17 mouse cellular contexts compared by ENCODE assay signal in the genomic region with DNA sequence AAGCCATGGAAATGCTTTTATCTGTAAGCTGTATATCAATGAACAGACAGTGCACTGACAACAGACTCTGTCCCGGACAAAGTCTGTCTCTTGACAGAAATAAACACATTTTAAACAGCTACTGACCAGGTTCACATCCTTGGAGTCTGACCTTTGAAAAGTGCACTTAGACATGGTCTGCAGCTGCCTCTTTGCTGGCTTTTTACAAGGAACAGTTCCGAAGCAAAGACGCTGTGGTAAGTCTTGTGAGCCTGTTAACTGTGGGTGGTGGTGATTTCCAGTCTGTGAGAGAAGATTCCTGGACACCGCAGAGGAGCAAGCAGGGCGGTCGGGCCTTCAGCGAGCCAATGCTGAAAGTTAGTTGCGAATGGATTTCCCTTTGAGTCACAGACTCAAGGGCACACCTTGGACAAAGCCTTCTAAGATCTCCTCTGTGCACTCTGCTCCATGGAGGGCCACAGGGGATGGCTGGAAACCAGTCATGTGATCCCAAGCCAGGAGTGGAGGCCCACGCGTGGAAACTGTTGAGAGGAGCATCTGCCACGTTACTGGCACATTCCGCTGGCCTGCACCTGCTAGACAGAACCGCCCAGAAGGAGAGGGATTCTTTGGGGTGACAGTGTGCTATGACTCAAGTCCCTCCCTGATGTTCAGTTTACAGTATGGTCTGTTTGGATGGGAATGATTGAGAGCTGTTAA. TPM values are rescaled to one million over a fixed set of nuclear protein-coding genes. Genes with fewer than 3 reads are reported as not detected.
A peak's percentile ranks its signal among the peaks of the same experiment; 100 is the strongest.
DNase-seq lines count a peak whose midpoint lies in the region; ATAC-seq and TF ChIP-seq lines count a peak whose summit lies in the region.
"Had no signal": no experiment of that assay in that cellular context is flagged by ENCODE, and none has a peak within 500 bp of the region (broad histone marks: within the 10 kb centered on the region; RNA-seq: fewer than 3 reads in every experiment).

No protein-coding gene starts in this region.

- DNase-seq in hindbrain, embryonic 10.5 days (ENCODE audit: low spot score), result no peak
- no peak for DNase-seq in embryonic facial prominence, embryonic 10.5 days (ENCODE audit: low spot score)
- peak; percentile 47 for DNase-seq in kidney, postnatal 14 days
- no peak for DNase-seq in heart, postnatal 14 days
- DNase-seq: cerebellum, adult 18-20 months; gastrocnemius, postnatal 10 days; heart, adult 2 months; layer of hippocampus, postnatal 36 days; retina, postnatal 1 day; thymus, postnatal 36 days had no signal

- no peaks in the 10 kb centered on the region for H3K9me3 ChIP-seq in hindbrain, embryonic 10.5 days
- H3K9me3 ChIP-seq in hindbrain, embryonic 13.5 days, result no peaks in the 10 kb centered on the region
- no peaks in the 10 kb centered on the region for H3K9me3 ChIP-seq in E14TG2a.4 (ENCODE audit: low read length)
- H3K9me3 ChIP-seq in embryonic facial prominence, embryonic 10.5 days, result no peaks in the 10 kb centered on the region
- H3K9me3 ChIP-seq: embryonic facial prominence, embryonic 12.5 days; hindbrain, embryonic 15.5 days; midbrain, embryonic 12.5 days had no signal

- no peaks in the 10 kb centered on the region for H3K36me3 ChIP-seq in hindbrain, embryonic 10.5 days
- H3K36me3 ChIP-seq in hindbrain, embryonic 13.5 days, result no peaks in the 10 kb centered on the region
- H3K36me3 ChIP-seq in E14TG2a.4 (ENCODE audit: insufficient read depth, low read length), result no peaks in the 10 kb centered on the region
- H3K36me3 ChIP-seq in embryonic facial prominence, embryonic 10.5 days (replicated peaks), result peaks cover 7% of the 10 kb centered on the region; the same call in 1 of the 2 replicates
- H3K36me3 ChIP-seq: embryonic facial prominence, embryonic 12.5 days; hindbrain, embryonic 15.5 days; midbrain, embryonic 12.5 days had no signal

- no peak overlapping the region for H3K4me2 ChIP-seq in hindbrain, embryonic 13.5 days
- H3K4me2 ChIP-seq: embryonic facial prominence, embryonic 12.5 days; hindbrain, embryonic 15.5 days; midbrain, embryonic 12.5 days had no signal

- ATAC-seq in hindbrain, embryonic 13.5 days (ENCODE audit: low FRiP score), result no peak
- no peak for ATAC-seq in erythroid progenitor cell, adult 5-6 weeks (replicated peaks; ENCODE audit: low FRiP score, poor library complexity, severe bottlenecking)

- no peaks in the 10 kb centered on the region for H3K27me3 ChIP-seq in hindbrain, embryonic 10.5 days (ENCODE audit: insufficient read depth, poor library complexity, severe bottlenecking)
- H3K27me3 ChIP-seq in hindbrain, embryonic 13.5 days, result peaks cover 3% of the 10 kb centered on the region; the same call in 1 of the 2 replicates
- H3K27me3 ChIP-seq in E14TG2a.4 (ENCODE audit: insufficient read depth, low read length), result peaks cover 12% of the 10 kb centered on the region
- H3K27me3 ChIP-seq in embryonic facial prominence, embryonic 10.5 days (replicated peaks; ENCODE audit: low read depth, poor library complexity, severe bottlenecking), result no peaks in the 10 kb centered on the region
- H3K27me3 ChIP-seq: embryonic facial prominence, embryonic 12.5 days; hindbrain, embryonic 15.5 days; midbrain, embryonic 12.5 days had no signal

- no peak overlapping the region for H3K9ac ChIP-seq in hindbrain, embryonic 13.5 days
- H3K9ac ChIP-seq: embryonic facial prominence, embryonic 12.5 days; hindbrain, embryonic 15.5 days; midbrain, embryonic 12.5 days had no signal

- H3K4me3 ChIP-seq in hindbrain, embryonic 10.5 days, result no peak overlapping the region
- H3K4me3 ChIP-seq in hindbrain, embryonic 13.5 days, result no peak overlapping the region
- peak overlapping the region; percentile 32 for H3K4me3 ChIP-seq in E14TG2a.4 (replicated peaks; ENCODE audit: low read length)
- H3K4me3 ChIP-seq in embryonic facial prominence, embryonic 10.5 days, result no peak overlapping the region
- H3K4me3 ChIP-seq: embryonic facial prominence, embryonic 12.5 days; heart, adult 2 months; hindbrain, embryonic 15.5 days; midbrain, embryonic 12.5 days had no signal

- peak overlapping the region; percentile 17; the same call in 1 of the 2 replicates for H3K27ac ChIP-seq in hindbrain, embryonic 10.5 days
- H3K27ac ChIP-seq in hindbrain, embryonic 13.5 days, result no peak overlapping the region
- H3K27ac ChIP-seq in embryonic facial prominence, embryonic 10.5 days (replicated peaks), result 0 out of 2 replicates have a peak overlapping the region, but pooled peaks have one; percentile 14
- H3K27ac ChIP-seq: embryonic facial prominence, embryonic 12.5 days; heart, adult 2 months; hindbrain, embryonic 15.5 days; midbrain, embryonic 12.5 days had no signal

- H3K4me1 ChIP-seq in hindbrain, embryonic 10.5 days (replicated peaks), result peaks cover 63% of the 10 kb centered on the region
- peaks cover 27% of the 10 kb centered on the region for H3K4me1 ChIP-seq in hindbrain, embryonic 13.5 days (replicated peaks)
- peaks cover 72% of the 10 kb centered on the region for H3K4me1 ChIP-seq in E14TG2a.4 (replicated peaks; ENCODE audit: low read depth, low read length)
- H3K4me1 ChIP-seq in embryonic facial prominence, embryonic 10.5 days, result peaks cover 55% of the 10 kb centered on the region
- H3K4me1 ChIP-seq: hindbrain, embryonic 15.5 days had no signal

- intact Hi-C loops in heart, postnatal 14 days (cut with DNase I), result loop anchor here (5.0 kb wide), 1 partner anchor 57 kb away; a partner anchor contains a TSS

- 91% methylated on average over 13 of the region's 13 CpGs for WGBS in hindbrain, embryonic 10.5 days
- WGBS in hindbrain, embryonic 13.5 days, result 91% methylated on average over 13 of the region's 13 CpGs
- WGBS in embryonic facial prominence, embryonic 10.5 days, result 92% methylated on average over 13 of the region's 13 CpGs

- no peak for TF ChIP-seq CTCF in E14TG2a.4 (conservative IDR thresholded peaks at IDR 0.05; ENCODE audit: low read length)

RNA-seq across cellular contexts. Expression of a gene that starts 55.1 kb away (rescaled TPM):
- polyA plus RNA-seq in hindbrain, embryonic 10.5 days (2016; fragmentation: Nextera tagmentation; extraction: Ambion mirVana), result 32.4 and 37.8 TPM in 2 replicates
- polyA plus RNA-seq in hindbrain, embryonic 13.5 days (2015; fragmentation: Nextera tagmentation; extraction: Ambion mirVana), result 28.3 and 30.3 TPM in 2 replicates
- polyA plus RNA-seq in embryonic facial prominence, embryonic 10.5 days (2016; fragmentation: Nextera tagmentation; extraction: Ambion mirVana), result 54.1 and 55.1 TPM in 2 replicates
- 4.3 and 5.4 TPM in 2 replicates for total RNA-seq in erythroid progenitor cell, adult 5-6 weeks (2015; ENCODE audit: low replicate concordance)
- total RNA-seq in erythroid progenitor cell, adult 5-6 weeks (2017; ENCODE audit: low replicate concordance), result 4.6 and 10.7 TPM in 2 replicates
- 10 to 100 TPM in 1 of 2 experiments, 1 to 10 TPM in 1; 9.9 to 12.6 TPM for total RNA-seq in heart, postnatal 14 days (2021)
- polyA plus RNA-seq: C2C12 had no signal
